Mouse (Mus musculus): ENCODE measurements around the gene Camta1.

The Camta1 gene

GRCm38 (mm10) chr4:150869276-150870197 is 992.1 kb downstream of the Camta1 start:
- DNase-seq (ENCODE audit: low read depth, low spot score): no peak

- DNase-seq (ENCODE audit: low read depth, low spot score): no peak
Observed at GRCm38 (mm10) chr4:150868859-150869258, 992.8 kb downstream of the Camta1 start.

- no peak for DNase-seq (ENCODE audit: low read depth, low spot score)
Observed at GRCm38 (mm10) chr4:150868161-150868560, 993.5 kb downstream of the Camta1 start.
